Mouse (Mus musculus) CH12.LX (cell line): ENCODE data around the gene Phkg2. TPM values are rescaled to one million over a fixed set of nuclear protein-coding genes. Genes with fewer than 3 reads are reported as not detected.

Experiments
- DNase-seq: peaks from one replicate; pipeline ENCODE4 v3.0.0-alpha.2; 2013; ENCODE audit errors: extremely low read depth
- H3K27ac ChIP-seq: 2 replicates; pipeline ENCODE4 v1.5.1; 2012; ENCODE audit warnings: low read depth, mild to moderate bottlenecking, control low read depth, moderate library complexity; ENCODE audit not compliant: insufficient read depth
- H3K27me3 ChIP-seq: replicated peaks from 2 replicates; pipeline ENCODE3; 2012; ENCODE audit warnings: inconsistent platforms
- H3K36me3 ChIP-seq, 2 experiments: replicated peaks in 1 of 2; 2 replicates each; pipeline versions ENCODE3 to v1.6.1; 2012; ENCODE audit warnings: inconsistent platforms in 1 of 2, low read length in 1 of 2, mild to moderate bottlenecking in 1 of 2, mixed read lengths in 1 of 2, moderate library complexity in 1 of 2; ENCODE audit not compliant: control insufficient read depth in 1 of 2, insufficient read depth in 1 of 2
- H3K4me1 ChIP-seq, 2 experiments: 2 replicates each; pipeline ENCODE4 v1.6.1; 2012; ENCODE audit warnings: inconsistent platforms in 1 of 2, moderate library complexity in 1 of 2; ENCODE audit not compliant: insufficient read depth in 2 of 2, control insufficient read depth in 1 of 2
- H3K4me2 ChIP-seq: 2 replicates; pipeline ENCODE4 v1.6.1; 2012; ENCODE audit warnings: low read depth, mild to moderate bottlenecking, control low read depth; ENCODE audit not compliant: poor library complexity, insufficient read depth, severe bottlenecking
- H3K4me3 ChIP-seq, 3 experiments: fragments of 150-350 bp in 1 of 3; sonication (generic) in 1 of 3; replicated peaks in 1 of 3; 2 replicates each; pipeline versions ENCODE3 to v1.5.1; 2011 to 2012; ENCODE audit warnings: low read depth in 2 of 3, low read length in 2 of 3, mild to moderate bottlenecking in 2 of 3, moderate library complexity in 2 of 3, control low read depth in 1 of 3, improper control_type of control experiment in 1 of 3, inconsistent platforms in 1 of 3, mixed read lengths in 1 of 3; ENCODE audit not compliant: poor library complexity in 1 of 3
- H3K79me2 ChIP-seq: replicated peaks from 2 replicates; pipeline ENCODE4 v1.6.1; 2012; ENCODE audit warnings: mild to moderate bottlenecking, moderate library complexity; ENCODE audit not compliant: control insufficient read depth, poor library complexity, insufficient read depth, severe bottlenecking; ENCODE audit errors: extremely low read depth
- H3K9ac ChIP-seq: 2 replicates; pipeline ENCODE4 v1.6.1; 2012; ENCODE audit warnings: low read depth, mild to moderate bottlenecking, control low read depth, moderate library complexity; ENCODE audit not compliant: insufficient read depth
- H3K9me3 ChIP-seq: replicated peaks from 2 replicates; pipeline ENCODE3; 2012; ENCODE audit warnings: low read length, inconsistent platforms, mixed read lengths
- E2F4 ChIP-seq: IDR thresholded peaks from 2 replicates; pipeline ENCODE4 v1.6.1; 2011; ENCODE audit warnings: low read depth, low read length, improper control_type of control experiment; ENCODE audit not compliant: insufficient replicate concordance
- HCFC1 ChIP-seq: IDR thresholded peaks from 2 replicates; pipeline ENCODE4 v1.6.1; 2012; ENCODE audit warnings: low read depth, mild to moderate bottlenecking, inconsistent platforms, low read length, improper control_type of control experiment
- IRF4 ChIP-seq: IDR thresholded peaks from 2 replicates; pipeline ENCODE4 v1.6.1; 2014; ENCODE audit warnings: low read depth, mild to moderate bottlenecking, inconsistent platforms, low read length, improper control_type of control experiment
- JUND ChIP-seq: conservative IDR thresholded peaks from 2 replicates; pipeline ENCODE4 v1.6.1; 2011; ENCODE audit warnings: low read depth, low read length, improper control_type of control experiment
- MAZ ChIP-seq: IDR thresholded peaks from 2 replicates; pipeline ENCODE4 v1.6.1; 2012; ENCODE audit warnings: low read depth, mild to moderate bottlenecking, inconsistent platforms, low read length, improper control_type of control experiment, moderate library complexity
- MEF2A ChIP-seq: IDR thresholded peaks from 2 replicates; pipeline ENCODE4 v1.6.1; 2014; ENCODE audit warnings: low read depth, mild to moderate bottlenecking, inconsistent platforms, low read length, improper control_type of control experiment, borderline replicate concordance
- NELFE ChIP-seq: IDR thresholded peaks from 2 replicates; pipeline ENCODE4 v1.6.1; 2011; ENCODE audit warnings: low read depth, low read length, improper control_type of control experiment
- PAX5 ChIP-seq: IDR thresholded peaks from 2 replicates; pipeline ENCODE4 v1.6.1; 2012; ENCODE audit warnings: low read length, inconsistent platforms, mixed read lengths
- TCF12 ChIP-seq: IDR thresholded peaks from 2 replicates; pipeline ENCODE4 v1.6.1; 2014; ENCODE audit warnings: low read depth, mild to moderate bottlenecking, inconsistent platforms, low read length, improper control_type of control experiment
- USF1 ChIP-seq: IDR thresholded peaks from 2 replicates; pipeline ENCODE4 v1.6.1; 2014; ENCODE audit warnings: low read depth, mild to moderate bottlenecking, inconsistent platforms, low read length, improper control_type of control experiment
- ZC3H11A ChIP-seq: IDR thresholded peaks from 2 replicates; pipeline ENCODE4 v1.6.1; 2012; ENCODE audit warnings: low read depth, mild to moderate bottlenecking, inconsistent platforms, low read length, improper control_type of control experiment
- ZNF384 ChIP-seq: IDR thresholded peaks from 2 replicates; pipeline ENCODE4 v1.6.1; 2012; ENCODE audit warnings: low read depth, low read length, improper control_type of control experiment, inconsistent platforms
- dilution Hi-C: fragments of 300-500 bp; cut with MboI; formaldehyde crosslinking; loops from 2 replicates; pipeline ENCODE4 v1.14.3; 2020; ENCODE audit warnings: low sequenced_read_pairs; ENCODE audit not compliant: extremely low pct_unique_long_range_greater_than_20kb, extremely low pct_ligation_motif_present
- in situ Hi-C: fragments of 300-500 bp; cut with MboI; formaldehyde crosslinking; loops from 3 replicates; pipeline ENCODE4 v1.14.3; 2019; ENCODE audit warnings: low sequenced_read_pairs, low pct_ligation_motif_present, low pct_unique_long_range_greater_than_20kb, mixed read lengths
- polyA plus RNA-seq: library from polyadenylated mRNA; unstranded; fragments of >175 nt; gene quantifications from 2 replicates; pipeline ENCODE4 v1.2.1, GENCODE M21; 2012; ENCODE audit warnings: low read depth; ENCODE audit not compliant: insufficient read length
- total RNA-seq, 2 experiments: library from RNA; depleted of rRNA; stranded (reverse); fragments of 300-350 nt in 1 of 2; fragments of >200 nt in 1 of 2; gene quantifications; 2 replicates each; pipeline ENCODE4 v1.2.3; 2012 to 2014

Gene Phkg2
- total and polyA plus RNA-seq, 3 experiments = 23.3 to 65.0 (median 34.7) TPM

GRCm38 (mm10) chr7:127588901-127589300, 15.8 kb downstream of the Phkg2 start:
- peaks cover 13% of the 10 kb centered on the region for H3K79me2 ChIP-seq
- no peaks in the 10 kb centered on the region for H3K27me3 ChIP-seq
- H3K4me1 ChIP-seq = peaks cover 7 to 55% of the 10 kb centered on the region in 2 experiments; a peak in 3 of 4 replicates
- H3K4me3 ChIP-seq = peak overlapping the region; percentile 86 to 97 (median 87)
- peaks cover 47 to 68% of the 10 kb centered on the region in 2 experiments for H3K36me3 ChIP-seq
- H3K9me3 ChIP-seq = no peaks in the 10 kb centered on the region
- H3K4me2 ChIP-seq = peak overlapping the region; percentile 34
- H3K27ac ChIP-seq = no peak overlapping the region
- in situ Hi-C loops = no loop called here
- TF ChIP-seq ZNF384 = no peak
- TF ChIP-seq JUND = no peak
- no peak for TF ChIP-seq HCFC1
- TF ChIP-seq PAX5 = no peak
- TF ChIP-seq USF1 = no peak
- TF ChIP-seq, all 38 proteins: peak for 0
- H3K9ac ChIP-seq = peak overlapping the region; percentile 86
- dilution Hi-C loops = no loop called here
- DNase-seq = no peak

- H3K4me2 ChIP-seq = peak overlapping the region; percentile 34
- dilution Hi-C loops = no loop called here
- H3K79me2 ChIP-seq = peaks cover 13% of the 10 kb centered on the region
- H3K9me3 ChIP-seq = no peaks in the 10 kb centered on the region
- DNase-seq = no peak
- 0 out of 2 replicates have a peak overlapping the region, but pooled peaks have one; percentile 86 for H3K9ac ChIP-seq
- H3K4me3 ChIP-seq = peak overlapping the region; percentile 86 to 97 (median 87)
- no peak for TF ChIP-seq ZC3H11A
- TF ChIP-seq, all 38 proteins: peak for 0
- H3K36me3 ChIP-seq = peaks cover 49 to 68% of the 10 kb centered on the region in 2 experiments
- H3K27ac ChIP-seq = no peak overlapping the region
- in situ Hi-C loops = no loop called here
- no peaks in the 10 kb centered on the region for H3K27me3 ChIP-seq
- peaks cover 7 to 63% of the 10 kb centered on the region in 2 experiments; a peak in 3 of 4 replicates for H3K4me1 ChIP-seq
These were observed 16.5 kb downstream of the Phkg2 start for GRCm38 (mm10) chr7:127589637-127590036.

GRCm38 (mm10) chr7:127591108-127591507, 18.0 kb downstream of the Phkg2 start:
- Histone ChIP-seq H3K79me2 (peaks cover 13% of the 10 kb centered on the region), H3K4me2 (no peak overlapping the region), H3K36me3 (peaks cover 59 to 68% of the 10 kb centered on the region in 2 experiments), H3K9ac (no peak overlapping the region), H3K27ac (no peak overlapping the region), H3K9me3 (no peaks in the 10 kb centered on the region), H3K4me3 (no peak overlapping the region), H3K4me1 (peaks cover 7 to 77% of the 10 kb centered on the region in 2 experiments; a peak in 3 of 4 replicates), H3K27me3 (no peaks in the 10 kb centered on the region)
- dilution Hi-C loops = no loop called here
- in situ Hi-C loops = no loop called here
- TF ChIP-seq TCF12 (no peak), E2F4 (no peak), IRF4 (no peak), NELFE (no peak), MAZ (no peak), MEF2A (no peak)
- DNase-seq = no peak
